Mouse (Mus musculus) urinary bladder, postnatal 4 days (tissue): ENCODE results near the gene Dnttip1.
"Not testable (repeated sequence)": the region's sequence is repeated elsewhere in the genome, so short reads cannot be mapped to it uniquely, and the experiment has no call there.

ENCODE experiments used
- DNase-seq, 2 experiments: peaks; one replicate each; pipeline ENCODE4 v3.0.0; 2021 to 2022; ENCODE audit warnings: low spot score in 2 of 2

Dnttip1 gene

GRCm38 (mm10) chr2:164745843-164746479 is at the start of gene Dnttip1, which contains the start of gene Wfdc3:
Gene Dnttip1, plus strand, starts transcription at chr2:164745983.
Gene Wfdc3, minus strand, starts transcription at chr2:164745931.
- DNase-seq, result peak; percentile 89 to 94

- no peak for DNase-seq
Observed at GRCm38 (mm10) chr2:164698201-164698600, 47.6 kb upstream of the Dnttip1 start, which contains the start of gene Spint4. Gene Spint4, plus strand, starts transcription at chr2:164698501.

GRCm38 (mm10) chr2:164700959-164701358 is 44.8 kb upstream of the Dnttip1 start:
- no peak for DNase-seq

- DNase-seq, result no peak
Observed at GRCm38 (mm10) chr2:164701761-164702160, 44.0 kb upstream of the Dnttip1 start.

DNA sequence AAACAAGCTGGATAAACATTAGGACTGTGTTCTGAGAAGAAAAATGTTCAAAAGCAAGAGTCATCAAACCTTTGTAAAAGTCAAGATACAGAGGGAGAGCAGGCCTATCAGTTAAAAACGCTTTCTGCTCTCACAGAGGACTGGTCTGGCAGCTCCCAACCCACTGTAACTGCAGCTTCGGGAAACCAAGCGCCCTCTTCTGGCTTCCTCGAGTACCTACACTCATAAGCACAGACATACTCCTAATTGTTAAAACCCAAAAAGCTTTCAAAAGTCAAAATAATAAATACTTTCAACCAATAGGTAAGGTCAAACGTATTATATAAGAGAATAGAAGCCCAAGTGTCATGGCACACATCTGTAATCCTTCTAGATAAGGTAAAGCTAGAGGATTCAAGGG is 41.5 kb upstream of the Dnttip1 start:
- DNase-seq, result no peak

GRCm38 (mm10) chr2:164705328-164705727 is 40.5 kb upstream of the Dnttip1 start:
- DNase-seq, result no peak

- DNase-seq, result no peak
Observed at GRCm38 (mm10) chr2:164705991-164706390, 39.8 kb upstream of the Dnttip1 start.

- DNase-seq, result no peak
Observed at GRCm38 (mm10) chr2:164715005-164715404, 30.8 kb upstream of the Dnttip1 start, which contains the start of gene Spint5. Gene Spint5, plus strand, starts transcription at chr2:164715305.

DNA sequence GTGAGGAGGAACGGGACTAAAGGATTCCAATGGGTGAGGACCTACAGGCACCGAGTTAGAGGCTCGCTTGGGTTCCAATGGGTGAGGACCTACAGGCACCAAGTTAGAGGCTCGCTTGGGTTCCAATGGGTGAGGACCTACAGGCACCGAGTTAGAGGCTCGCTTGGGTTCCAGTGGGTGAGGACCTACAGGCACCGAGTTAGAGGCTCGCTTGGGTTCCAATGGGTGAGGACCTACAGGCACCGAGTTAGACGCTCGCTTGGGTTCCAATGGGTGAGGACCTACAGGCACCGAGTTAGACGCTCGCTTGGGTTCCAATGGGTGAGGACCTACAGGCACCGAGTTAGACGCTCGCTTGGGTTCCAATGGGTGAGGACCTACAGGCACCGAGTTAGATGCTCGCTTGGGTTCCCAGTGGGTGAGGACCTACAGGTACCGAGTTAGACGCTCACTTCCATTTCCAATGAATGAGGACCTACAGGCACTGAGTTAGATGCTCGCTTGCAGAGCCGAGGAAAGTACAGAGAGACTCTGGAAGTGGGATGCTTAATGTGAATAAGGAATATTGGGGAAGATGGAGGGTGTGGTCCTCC is 29.5 kb upstream of the Dnttip1 start:
- DNase-seq, result not testable (repeated sequence)

DNA sequence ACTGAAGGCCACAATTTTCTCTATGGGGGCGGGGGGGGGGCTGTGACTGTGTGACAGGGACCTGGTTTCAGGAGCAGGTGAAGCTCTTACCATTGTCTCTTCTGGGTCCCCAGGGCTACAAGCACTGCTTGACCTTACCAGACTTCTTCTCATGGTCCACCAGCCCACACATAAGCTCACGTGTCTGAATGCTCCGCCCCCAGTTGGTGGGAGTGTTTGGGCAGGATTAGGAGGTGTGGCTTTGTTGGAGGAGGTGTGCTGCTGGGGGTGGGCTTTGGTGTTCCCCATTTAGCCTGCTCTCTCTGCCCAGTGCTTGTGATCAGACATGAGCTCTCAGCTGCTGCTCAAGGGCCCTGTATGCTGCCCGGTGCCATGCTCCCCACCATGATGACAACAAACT is 22.5 kb upstream of the Dnttip1 start:
- DNase-seq, result no peak

DNA sequence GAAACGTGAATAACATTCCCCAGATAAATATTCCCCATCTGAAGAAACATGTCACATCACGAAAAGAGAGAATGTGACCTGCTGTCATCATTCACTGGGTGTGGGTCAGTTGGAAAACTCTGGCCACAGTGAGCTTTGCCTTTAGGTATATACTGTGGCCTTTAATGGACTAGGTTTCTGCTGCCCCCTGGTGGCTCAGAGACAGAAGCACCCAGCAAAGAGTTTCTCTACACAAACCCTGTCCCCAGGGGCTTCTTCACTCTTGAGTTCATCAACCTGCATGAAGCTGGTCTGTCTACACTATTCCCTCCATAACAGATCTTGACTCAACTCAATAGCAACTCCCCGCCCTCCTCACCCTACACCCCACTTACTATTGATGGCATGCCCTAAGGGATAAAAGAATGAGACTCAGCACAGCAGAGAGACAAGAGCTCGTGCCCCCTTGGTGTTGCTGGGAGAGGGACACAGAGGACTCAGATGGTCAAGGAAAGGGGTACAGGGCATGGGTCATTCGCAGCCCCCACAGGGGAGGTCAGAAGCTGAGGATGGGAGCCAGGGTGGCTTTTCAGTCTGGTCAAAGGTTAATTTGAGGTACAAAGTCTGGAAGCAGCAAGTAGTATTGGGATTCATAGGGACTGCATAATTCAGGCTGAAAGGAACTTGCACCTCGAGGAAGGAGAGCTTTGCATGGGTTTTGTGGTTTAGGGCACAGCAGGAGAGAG is 19.7 kb upstream of the Dnttip1 start:
- peak; percentile 35 to 71 for DNase-seq

DNA sequence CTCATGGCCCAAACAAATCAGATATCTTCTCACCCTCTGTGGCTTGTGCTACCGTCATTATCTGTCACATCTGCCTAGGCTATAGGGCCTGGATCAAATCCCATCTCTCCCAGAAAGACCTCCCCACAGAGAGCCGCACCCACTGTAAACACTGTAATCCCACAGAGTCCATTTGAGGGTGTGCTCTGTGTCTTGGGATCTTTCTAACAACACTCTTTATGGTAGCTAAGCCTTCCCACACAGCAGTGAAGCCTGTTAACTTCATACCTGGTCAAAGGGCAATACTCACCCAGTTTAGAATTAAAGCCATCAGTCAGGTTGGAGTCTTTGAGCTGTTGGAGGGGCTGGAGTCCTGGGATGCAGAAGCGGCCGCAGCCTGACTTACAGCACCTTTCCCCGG is 14.1 kb upstream of the Dnttip1 start:
- DNase-seq, result no peak

DNA sequence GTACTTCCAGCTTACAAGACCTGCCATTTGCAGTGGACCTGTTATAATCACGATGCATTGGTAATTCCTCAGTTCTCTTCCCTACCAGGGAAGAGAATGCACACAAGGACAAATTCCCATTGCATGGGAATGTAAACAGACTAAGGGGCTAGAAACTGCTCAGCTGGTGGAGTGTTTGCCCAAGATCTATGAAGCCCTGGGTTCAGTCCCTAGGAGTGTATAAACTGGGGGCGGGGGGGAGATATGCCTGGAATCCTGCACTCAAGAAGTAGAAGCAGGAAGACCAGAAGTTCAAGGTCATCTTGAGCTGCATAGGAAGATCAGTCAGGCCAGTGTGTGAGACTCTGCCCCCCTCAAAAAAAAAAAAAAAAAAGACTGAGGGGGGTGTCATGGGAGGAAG is 12.5 kb upstream of the Dnttip1 start:
- no peak for DNase-seq

GRCm38 (mm10) chr2:164734839-164735238 is 10.9 kb upstream of the Dnttip1 start:
- DNase-seq, result no peak

GRCm38 (mm10) chr2:164735446-164735845 is 10.3 kb upstream of the Dnttip1 start:
- DNase-seq, result no peak

DNA sequence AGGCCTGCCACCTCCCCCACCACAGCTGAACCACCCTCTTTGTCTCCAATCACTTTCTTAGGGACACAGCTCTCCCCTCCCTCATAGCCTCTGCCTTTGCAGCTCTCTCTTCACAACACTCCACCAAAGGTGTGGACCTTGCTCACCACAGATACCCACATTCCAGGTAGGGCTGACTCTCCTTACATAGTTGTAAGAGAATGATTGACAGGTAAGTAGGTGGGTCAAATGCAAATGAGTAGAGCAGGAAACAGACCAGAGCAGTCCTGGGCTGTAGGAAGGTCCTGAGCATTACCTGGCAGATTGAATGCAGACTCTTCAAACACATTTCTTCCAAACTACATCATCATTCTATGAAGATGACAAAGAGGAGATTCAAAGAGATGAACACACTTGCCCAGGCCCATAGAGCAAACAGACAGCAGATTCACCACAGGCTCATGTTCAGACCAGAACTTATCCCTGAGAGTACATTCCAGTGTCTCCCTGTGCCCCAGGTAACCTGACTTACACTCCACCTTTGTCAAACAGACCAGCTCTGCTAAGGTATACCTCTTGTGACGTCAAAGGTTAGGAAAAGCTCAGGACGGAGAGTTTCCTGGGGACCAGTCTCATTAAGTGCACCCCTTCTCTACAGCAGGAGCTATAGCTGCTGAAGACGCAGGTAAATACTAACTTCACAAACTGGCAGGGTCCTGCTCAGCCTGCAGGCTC is 8.2 kb upstream of the Dnttip1 start:
- DNase-seq, result no peak

GRCm38 (mm10) chr2:164739876-164740275 is 5.9 kb upstream of the Dnttip1 start:
- no peak for DNase-seq

- no peak for DNase-seq
Observed at GRCm38 (mm10) chr2:164744987-164745386, 796 bp upstream of the Dnttip1 start.

- no peak for DNase-seq
Observed at GRCm38 (mm10) chr2:164746693-164747092, 910 bp downstream of the Dnttip1 start.

DNA sequence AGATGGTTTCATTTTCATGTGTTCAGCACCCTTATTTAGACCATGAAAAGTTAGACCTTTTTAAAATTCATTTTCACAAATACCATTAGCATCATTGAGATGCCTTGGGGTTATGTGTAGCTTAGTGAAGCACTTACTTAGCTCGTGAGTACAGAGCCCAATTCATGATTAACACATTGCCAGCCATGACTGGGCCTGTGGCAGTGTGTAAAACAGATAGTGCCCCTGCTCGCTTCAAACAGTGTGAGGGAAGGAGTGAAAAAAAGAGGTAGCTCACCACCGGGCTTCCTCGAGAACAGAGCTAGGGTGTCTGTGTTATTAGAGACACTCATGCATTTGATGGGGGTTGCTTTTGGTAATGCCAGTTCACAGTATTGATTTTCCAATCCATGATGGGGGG is 2.4 kb downstream of the Dnttip1 start:
- no peak for DNase-seq

DNA sequence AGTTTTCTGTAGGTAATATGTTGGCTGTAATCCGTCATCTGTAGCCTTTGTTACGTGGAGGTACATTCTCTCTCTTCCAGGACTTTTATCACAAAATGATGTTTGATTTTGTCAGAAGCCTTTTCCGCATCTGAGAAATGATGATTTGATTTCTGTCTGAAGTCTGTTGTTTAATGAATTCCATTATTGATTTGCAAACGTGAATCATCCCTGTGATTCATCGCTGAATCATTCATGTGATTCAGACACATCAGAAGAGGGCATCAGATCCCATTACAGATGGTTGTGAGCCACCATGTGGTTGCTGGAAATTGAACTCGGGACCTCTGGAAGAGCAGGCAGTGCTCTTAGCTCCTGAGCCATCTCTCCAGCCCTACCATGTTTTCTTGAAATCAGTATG is 3.2 kb downstream of the Dnttip1 start:
- DNase-seq, result no peak

DNA sequence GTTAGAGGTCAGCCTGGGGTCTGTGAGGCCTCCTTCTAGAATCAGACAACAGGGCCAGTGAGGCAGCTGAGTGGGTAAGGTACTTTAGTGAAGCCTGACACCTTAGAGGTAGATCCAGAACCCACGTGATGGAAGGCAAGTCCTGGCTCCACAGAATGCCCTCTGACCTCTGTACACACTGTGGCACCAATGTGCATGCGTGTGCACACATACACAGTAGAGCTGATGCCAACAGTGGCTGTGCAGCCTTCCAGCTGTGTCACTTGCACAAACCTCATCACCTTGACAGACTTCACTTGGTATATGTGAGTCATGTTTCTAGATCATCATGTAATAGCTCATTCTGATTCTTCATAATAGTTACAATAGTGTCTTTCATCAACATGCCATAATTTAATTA is 6.7 kb downstream of the Dnttip1 start:
- no peak for DNase-seq
